Mouse (Mus musculus): ENCODE measurements around the gene Cfap97d2.
"Not testable (repeated sequence)": the region's sequence is repeated elsewhere in the genome, so short reads cannot be mapped to it uniquely, and the experiment has no call there.

The Cfap97d2 gene

DNA sequence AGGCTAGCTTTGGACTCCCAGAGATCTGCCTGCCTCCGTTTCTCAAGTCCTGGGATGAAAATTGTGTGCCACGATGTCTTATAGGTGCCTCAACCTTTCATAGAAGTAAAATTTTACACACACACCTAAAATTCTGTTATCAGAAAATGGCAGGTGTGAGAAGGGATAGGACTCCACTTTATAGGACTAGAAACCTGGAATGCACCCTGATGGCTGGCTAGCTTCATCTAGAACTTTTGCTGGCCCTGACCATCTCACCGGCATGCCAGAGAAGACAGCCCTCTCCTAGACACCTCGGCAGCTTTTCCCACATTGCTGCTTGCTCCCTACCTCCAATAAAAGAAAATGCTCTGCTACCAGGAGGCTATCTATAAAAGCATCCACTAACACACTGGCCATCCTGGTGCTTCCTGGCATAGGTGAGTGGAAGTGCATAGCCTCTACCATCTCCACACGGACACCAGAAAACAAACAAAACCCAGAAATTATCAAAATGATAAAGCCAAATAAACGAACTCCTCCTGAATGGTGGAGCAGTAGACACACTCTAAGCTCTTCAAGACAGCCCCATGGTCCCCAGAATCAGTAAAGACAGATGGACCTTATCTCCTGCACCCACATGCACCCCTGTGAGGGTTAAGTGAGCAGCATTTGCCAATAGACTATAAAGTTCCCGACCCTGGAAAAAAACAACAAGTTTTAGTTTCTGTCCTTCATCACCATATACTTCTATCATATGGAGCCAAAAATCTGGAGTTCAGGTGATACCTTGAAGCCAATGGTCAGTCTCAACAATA, 35.3 kb downstream of the Cfap97d2 start:
- DNase-seq (ENCODE audit: low spot score), result peak; percentile 79

DNA sequence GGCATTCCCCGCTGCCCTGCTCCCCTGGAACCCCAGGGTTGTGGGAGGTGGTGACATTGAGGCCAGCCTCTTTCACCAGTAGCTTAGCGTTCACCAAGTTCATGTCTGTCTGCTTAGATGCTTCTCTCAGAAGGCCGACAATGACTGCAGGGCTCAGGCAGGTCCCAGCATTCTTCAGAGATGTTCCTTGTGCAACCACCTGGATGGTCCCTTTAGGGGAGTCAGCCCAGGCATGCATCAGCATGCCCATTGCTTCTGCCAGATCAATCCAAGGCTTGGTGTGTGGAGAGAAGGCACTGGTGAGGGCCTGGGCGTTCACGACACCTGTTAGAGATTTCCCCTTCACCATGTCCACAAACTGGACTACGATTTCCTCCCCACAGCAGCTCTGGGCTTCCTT, 40.5 kb downstream of the Cfap97d2 start:
- not testable (repeated sequence) for DNase-seq (ENCODE audit: low spot score)

DNA sequence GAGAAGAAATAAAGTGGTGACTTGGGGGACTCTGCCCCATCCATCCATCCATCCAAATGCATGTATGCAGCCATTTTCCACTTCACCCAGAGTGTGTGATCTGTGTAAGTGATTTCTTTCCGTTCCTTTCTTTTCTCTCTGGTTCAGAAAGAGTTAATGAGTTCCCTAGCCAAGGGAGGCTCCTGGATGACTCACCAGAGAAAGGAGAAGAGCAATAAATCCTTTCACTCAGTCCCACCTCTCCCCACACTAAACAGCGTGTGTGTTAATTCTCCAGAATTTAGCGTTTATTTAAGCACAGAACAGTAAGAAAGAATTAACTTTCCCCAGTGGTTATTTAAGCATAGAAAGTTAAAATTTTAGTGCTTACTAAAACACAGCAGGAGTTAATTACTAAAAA, 41.9 kb downstream of the Cfap97d2 start:
- DNase-seq (ENCODE audit: low spot score), result no peak

DNA sequence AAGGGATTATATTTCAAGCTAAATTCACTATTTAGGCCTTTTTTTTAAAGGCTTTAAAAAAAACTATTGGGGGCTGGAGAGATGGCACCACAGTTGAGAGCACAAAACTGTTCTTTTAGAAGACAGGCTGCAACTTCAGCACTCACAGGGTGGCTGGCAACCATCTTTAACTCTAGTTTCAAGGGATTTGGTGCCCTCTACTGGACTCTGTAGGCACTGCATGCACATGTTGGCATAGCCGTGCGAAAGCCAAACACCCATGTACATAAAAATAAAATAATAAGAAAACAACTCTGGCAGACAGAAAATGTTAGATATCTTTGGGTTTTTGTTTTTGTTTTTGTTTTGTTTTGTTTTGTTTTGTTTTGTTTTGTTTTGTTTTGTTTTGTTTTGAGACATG, 48.0 kb downstream of the Cfap97d2 start:
- DNase-seq (ENCODE audit: low spot score), result peak; percentile 80

DNA sequence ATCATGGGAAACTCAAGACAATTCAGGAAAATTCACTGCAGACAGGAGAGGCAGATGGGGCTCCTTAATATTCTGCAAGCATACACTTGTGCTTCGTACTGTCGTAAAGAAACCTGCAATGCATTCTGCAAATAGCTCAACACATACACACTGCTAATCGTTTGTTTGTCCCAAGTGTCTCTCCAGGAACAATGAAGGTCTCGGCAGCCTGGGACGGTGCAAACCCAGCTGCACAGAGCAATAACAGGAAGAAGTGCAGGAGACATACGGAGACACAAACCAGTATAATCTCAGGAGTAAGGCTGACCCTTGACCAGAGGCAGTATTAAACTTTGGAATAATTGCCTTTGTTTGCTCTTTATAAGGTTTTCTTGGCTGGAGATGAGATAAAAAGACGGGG, 50.8 kb downstream of the Cfap97d2 start:
- DNase-seq (ENCODE audit: low spot score), result no peak

DNA sequence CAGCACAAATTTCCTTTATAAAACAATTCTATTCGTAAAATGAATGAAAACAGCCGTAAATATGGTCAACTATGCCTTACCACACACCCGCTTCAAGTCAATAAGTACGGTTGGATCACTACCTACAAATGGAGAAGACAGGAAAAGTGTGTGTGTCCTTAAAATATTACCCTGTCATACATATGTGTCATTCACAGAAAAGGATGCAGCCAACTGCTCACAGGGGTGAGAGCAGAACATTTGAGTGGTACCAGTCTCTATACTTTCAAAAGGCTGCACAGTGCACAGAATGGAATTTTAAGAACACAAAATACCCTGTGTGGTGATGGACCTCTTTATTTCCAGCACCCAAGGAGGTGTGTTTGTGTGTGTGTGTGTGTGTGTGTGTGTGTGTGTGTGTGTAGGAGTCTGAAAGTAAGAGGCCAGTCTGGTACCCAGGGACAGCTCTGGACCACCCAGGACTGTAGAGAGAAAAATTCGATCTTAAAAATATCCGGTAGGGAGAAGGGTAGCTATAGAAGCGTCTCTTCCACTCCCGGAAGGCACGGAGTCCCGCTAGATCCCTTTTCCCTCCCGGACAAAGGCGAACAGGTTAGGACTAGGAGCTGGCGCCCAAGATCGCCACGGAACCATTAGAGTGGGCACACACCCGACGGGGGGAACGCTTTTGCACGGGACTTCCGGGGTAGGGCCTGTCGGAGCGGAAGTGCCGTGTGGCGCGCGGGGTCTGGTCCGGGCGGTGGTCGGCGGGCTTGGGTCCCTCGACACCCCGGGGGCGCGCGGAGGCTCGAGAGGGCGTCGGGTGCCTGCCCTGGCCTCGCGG, 51.5 kb downstream of the Cfap97d2 start, which contains the start of gene Cdc16:
TSS of gene Cdc16 (plus strand) at position 695 of the 823 bp plus-strand sequence.
- peak; percentile 77 for DNase-seq (ENCODE audit: low spot score)

DNA sequence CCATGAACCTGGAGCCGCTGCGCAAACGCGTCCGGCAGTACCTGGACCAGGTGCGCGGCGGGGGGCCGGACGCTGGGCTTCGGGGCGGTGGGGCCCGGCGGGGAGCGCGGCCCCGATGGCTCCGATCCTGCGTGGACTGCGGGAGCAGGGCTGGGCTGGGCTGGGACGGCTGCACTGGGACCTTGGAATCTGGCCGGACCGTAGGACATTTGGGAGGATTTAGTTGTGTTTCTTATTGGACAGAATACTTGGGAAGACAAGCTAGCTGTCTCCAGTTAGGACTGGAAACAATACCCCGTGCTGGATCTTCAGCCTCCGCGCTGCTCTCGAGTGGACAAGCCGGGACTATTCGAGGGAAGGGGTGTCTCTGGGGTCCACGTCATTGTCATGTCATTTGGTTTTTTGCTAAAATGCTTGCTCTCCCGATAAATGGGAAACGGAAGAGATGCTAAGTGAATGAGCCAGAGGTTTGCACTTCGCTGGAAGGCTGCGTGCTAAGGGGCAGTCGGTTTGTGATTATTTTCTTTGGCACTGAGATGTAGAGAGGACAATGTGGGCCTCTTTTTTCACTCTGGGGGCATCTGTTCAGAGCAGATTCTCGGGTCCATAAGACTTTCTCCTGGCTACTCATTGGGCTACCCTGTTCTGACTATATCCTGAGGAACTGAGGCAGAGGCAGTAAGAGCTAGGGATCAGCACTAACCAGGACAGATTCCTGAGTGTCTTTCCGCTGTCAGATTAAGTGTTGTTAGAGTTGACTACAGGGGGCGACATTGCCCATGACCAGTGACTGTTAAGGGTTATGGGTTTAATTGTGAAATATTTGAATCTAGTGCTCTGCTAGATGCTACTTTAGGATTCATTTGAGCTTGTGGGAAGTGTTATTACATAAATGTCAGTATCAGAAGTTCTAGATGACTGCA, 52.4 kb downstream of the Cfap97d2 start:
- peak; percentile 78 for DNase-seq (ENCODE audit: low spot score)

DNA sequence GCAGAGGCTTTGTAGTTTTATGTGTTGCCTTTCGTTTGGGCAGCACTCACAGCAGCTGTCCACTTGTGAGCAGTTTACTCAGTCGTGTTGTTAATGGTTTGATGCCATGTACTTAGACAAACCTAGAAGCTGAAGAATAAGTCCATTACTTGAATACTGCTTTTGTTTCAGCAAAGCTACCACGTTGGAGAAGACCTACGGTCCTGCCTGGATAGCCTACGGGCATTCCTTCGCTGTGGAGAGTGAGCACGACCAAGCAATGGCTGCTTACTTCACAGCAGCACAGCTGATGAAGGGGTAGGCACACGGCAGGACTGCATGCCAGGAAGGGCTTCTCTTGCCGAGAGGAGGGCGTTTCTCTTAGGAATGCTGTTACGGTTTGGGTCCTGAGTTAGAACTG, 63.5 kb downstream of the Cfap97d2 start:
- DNase-seq (ENCODE audit: low spot score), result no peak

DNA sequence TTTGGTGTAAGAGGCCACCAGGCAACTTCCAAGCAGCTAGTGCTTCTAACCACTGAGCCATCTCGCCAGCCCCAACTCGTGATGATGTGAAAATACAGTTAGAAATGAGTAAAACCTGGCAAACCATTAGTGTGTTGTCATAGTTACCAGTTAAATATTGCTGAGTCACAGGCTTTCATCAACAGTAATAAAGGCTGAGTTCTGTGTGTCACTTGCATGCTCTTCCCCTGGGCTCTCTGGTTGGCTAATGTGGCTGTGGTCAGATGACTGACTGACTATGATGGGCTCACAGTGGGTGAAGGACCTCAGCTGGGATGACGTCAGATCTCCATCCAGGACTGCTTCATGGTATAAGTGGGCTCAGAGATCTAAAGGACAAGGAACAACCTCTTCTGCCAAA, 74.8 kb downstream of the Cfap97d2 start:
- peak; percentile 15 for DNase-seq (ENCODE audit: low spot score)

DNA sequence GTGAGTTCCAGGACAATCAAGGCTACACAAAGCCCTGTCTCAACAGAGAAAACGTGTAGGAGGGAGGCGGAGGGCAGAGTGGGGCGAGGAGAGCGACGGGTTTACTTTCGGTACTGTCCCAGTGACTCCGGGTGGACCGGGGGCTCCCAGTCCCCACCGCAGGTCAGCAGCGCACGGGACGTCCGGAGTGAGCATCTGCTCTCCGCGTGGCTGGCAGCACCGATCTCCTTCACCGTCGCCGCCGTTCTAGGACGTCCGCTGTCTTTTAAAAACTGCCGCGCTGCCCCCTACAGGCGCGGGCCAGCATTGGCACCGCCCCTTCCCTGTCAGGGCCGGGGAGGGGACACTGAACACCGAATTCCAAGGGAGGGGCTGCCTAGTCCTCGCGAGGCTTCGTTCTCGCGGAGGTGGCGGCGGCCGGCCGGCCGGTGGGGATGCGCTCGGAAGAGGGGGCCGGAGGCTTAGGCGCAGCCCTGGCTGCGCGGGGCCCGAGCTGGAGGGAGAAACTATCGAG, 79.6 kb downstream of the Cfap97d2 start, which contains the start of gene Upf3a:
TSS of gene Upf3a (plus strand) at position 366 of the 514 bp plus-strand sequence.
- peak; percentile 92 for DNase-seq (ENCODE audit: low spot score)

DNA sequence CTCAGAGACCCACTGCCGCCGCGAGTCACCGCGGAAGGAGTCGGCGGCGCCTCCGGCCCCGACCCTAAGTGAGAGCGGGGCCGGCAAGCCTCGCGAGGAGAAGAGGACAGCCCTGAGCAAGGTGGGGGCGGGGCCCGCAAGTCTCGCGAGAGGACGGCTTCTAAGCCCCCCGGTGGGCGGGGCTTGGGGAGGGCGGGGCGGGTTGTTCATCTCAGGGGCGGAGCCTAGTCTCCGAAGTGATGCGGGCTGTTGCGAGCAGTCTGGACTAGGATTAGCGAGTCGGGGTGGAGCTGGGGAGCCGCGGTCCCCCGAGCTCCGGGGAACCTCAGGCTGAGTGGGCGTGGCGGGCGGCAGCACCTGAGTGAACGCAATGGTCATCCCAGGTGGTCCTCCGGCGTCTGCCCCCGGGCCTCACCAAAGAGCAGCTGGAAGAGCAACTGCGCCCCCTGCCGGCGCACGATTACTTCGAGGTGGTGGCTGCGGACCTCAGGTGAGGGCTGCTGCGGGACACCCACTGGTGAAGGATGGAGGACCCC, 80.1 kb downstream of the Cfap97d2 start:
- DNase-seq (ENCODE audit: low spot score), result peak; percentile 97

DNA sequence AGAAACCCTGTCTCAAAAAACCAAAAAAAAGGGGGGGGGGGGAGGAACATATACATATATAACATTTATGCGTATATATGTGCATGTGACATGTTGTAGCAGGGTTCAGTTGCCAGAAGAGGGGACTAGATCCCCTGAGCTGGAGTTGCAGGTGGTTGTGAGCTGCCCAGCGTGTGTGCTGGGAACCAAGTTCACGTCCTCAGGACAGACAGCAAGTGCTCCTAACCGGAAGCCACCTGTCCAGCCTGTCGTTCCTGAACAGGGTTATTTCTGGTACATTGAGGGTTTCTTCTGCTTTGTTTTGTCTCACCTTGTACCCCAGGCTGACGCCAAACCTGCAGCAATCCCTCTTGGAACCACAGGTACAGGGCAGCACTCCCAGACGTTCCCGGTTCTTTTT, 83.9 kb downstream of the Cfap97d2 start:
- no peak for DNase-seq (ENCODE audit: low spot score)

Data from c-Kit-positive CD71-positive TER-119-positive erythroid progenitor cells, embryonic 14.5 days (primary cell).